Mouse (Mus musculus) forebrain, embryonic 16.5 days (tissue): Measurements from ENCODE around the gene Rasa2. TPM values are rescaled to one million over a fixed set of nuclear protein-coding genes. Genes with fewer than 3 reads are reported as not detected.
A peak's percentile ranks its signal among the peaks of the same experiment; 100 is the strongest.
"Not testable (repeated sequence)": the region's sequence is repeated elsewhere in the genome, so short reads cannot be mapped to it uniquely, and the experiment has no call there.

Experiments used
- ATAC-seq: fragments of 200-750 bp; cut with Nextera tagmentation; 2 replicates; pipeline ENCODE4 v1.8.0; 2017; ENCODE audit warnings: mild to moderate bottlenecking, moderate library complexity
- H3K27ac ChIP-seq: fragments of 300-500 bp; sonication (generic); 2 replicates; pipeline ENCODE4 v1.5.1; 2014; ENCODE audit warnings: low read length, control low read depth
- H3K27me3 ChIP-seq: fragments of 300-500 bp; sonication (generic); replicated peaks from 2 replicates; pipeline ENCODE4 v1.6.1; 2014; ENCODE audit warnings: low read length; ENCODE audit not compliant: control insufficient read depth, insufficient read depth
- H3K36me3 ChIP-seq: fragments of 300-500 bp; sonication (generic); 2 replicates; pipeline ENCODE4 v1.6.1; 2014; ENCODE audit not compliant: control insufficient read depth, insufficient read depth
- H3K4me1 ChIP-seq: fragments of 300-500 bp; sonication (generic); replicated peaks from 2 replicates; pipeline ENCODE4 v1.6.1; 2014; ENCODE audit warnings: low read length; ENCODE audit not compliant: control insufficient read depth, insufficient read depth
- H3K4me2 ChIP-seq: fragments of 300-500 bp; sonication (generic); 2 replicates; pipeline ENCODE4 v1.6.1; 2014; ENCODE audit warnings: mild to moderate bottlenecking, low read length, control low read depth
- H3K4me3 ChIP-seq: fragments of 300-500 bp; sonication (generic); replicated peaks from 2 replicates; pipeline ENCODE4 v1.5.1; 2014; ENCODE audit warnings: mild to moderate bottlenecking, low read length, control low read depth
- H3K9ac ChIP-seq: fragments of 300-500 bp; sonication (generic); replicated peaks from 2 replicates; pipeline ENCODE4 v1.6.1; 2014; ENCODE audit warnings: low read depth, low read length, control low read depth
- H3K9me3 ChIP-seq: fragments of 300-500 bp; sonication (generic); 2 replicates; pipeline ENCODE4 v1.6.1; 2016; ENCODE audit warnings: low read length; ENCODE audit not compliant: control insufficient read depth
- WGBS: fragments of 180-500 bp; shearing (Covaris S2); extraction: QIAGEN DNeasy Blood & Tissue Kit; methylation state at CpG from one replicate; pipeline ENCODE4 v1.1.7; 2014; 5-methylcytosine and 5-hydroxymethylcytosine counted together
- polyA plus RNA-seq: library from polyadenylated mRNA; unstranded; fragments of >200 nt; fragmentation: Nextera tagmentation; extraction: Ambion mirVana; gene quantifications from 2 replicates; pipeline ENCODE4 v1.2.1, GENCODE M21; 2015

Gene Rasa2
- polyA plus RNA-seq, 1 experiment from 2014 or later, result 22.8 TPM

GRCm38 (mm10) chr9:96543643-96544640, 87.5 kb downstream of the Rasa2 start:
- peak overlapping the region; percentile 24 for H3K4me3 ChIP-seq
- WGBS, result 31% methylated on average over 27 of the region's 27 CpGs
- no peak overlapping the region for H3K27ac ChIP-seq
- peak overlapping the region; percentile 37; the same call in 1 of the 2 replicates for H3K9ac ChIP-seq
- H3K27me3 ChIP-seq, result no peaks in the 10 kb centered on the region
- H3K9me3 ChIP-seq, result no peaks in the 10 kb centered on the region
- no peaks in the 10 kb centered on the region for H3K4me1 ChIP-seq
- 0 out of 2 replicates have a peak, but pooled peaks cover 6% of the 10 kb centered on the region for H3K36me3 ChIP-seq
- ATAC-seq, result peak; percentile 91
- H3K4me2 ChIP-seq, result peak overlapping the region; percentile 47

- H3K9ac ChIP-seq, result no peak overlapping the region
- ATAC-seq, result no peak
- H3K4me1 ChIP-seq, result peaks cover 13% of the 10 kb centered on the region
- no peaks in the 10 kb centered on the region for H3K9me3 ChIP-seq
- H3K4me3 ChIP-seq, result no peak overlapping the region
- H3K36me3 ChIP-seq, result no peaks in the 10 kb centered on the region
- no peak overlapping the region for H3K4me2 ChIP-seq
- no peak overlapping the region for H3K27ac ChIP-seq
- WGBS, result 65% methylated on average over 10 of the region's 10 CpGs
- no peaks in the 10 kb centered on the region for H3K27me3 ChIP-seq
These were observed 92.5 kb downstream of the Rasa2 start for GRCm38 (mm10) chr9:96538916-96539315.

- H3K9me3 ChIP-seq, result no peaks in the 10 kb centered on the region
- WGBS, result 91% methylated on average over 6 of the region's 6 CpGs
- ATAC-seq, result peak; percentile 26; the same call in 1 of the 2 replicates
- no peak overlapping the region for H3K27ac ChIP-seq
- H3K27me3 ChIP-seq, result no peaks in the 10 kb centered on the region
- no peak overlapping the region for H3K4me3 ChIP-seq
- no peak overlapping the region for H3K4me2 ChIP-seq
- no peak overlapping the region for H3K9ac ChIP-seq
- H3K36me3 ChIP-seq, result no peaks in the 10 kb centered on the region
- H3K4me1 ChIP-seq, result peaks cover 13% of the 10 kb centered on the region
These were observed 93.8 kb downstream of the Rasa2 start for GRCm38 (mm10) chr9:96537615-96537919.

GRCm38 (mm10) chr9:96536895-96537614, 94.4 kb downstream of the Rasa2 start:
- H3K36me3 ChIP-seq, result no peaks in the 10 kb centered on the region
- ATAC-seq, result peak; percentile 80
- no peaks in the 10 kb centered on the region for H3K27me3 ChIP-seq
- H3K4me1 ChIP-seq, result peaks cover 13% of the 10 kb centered on the region
- no peaks in the 10 kb centered on the region for H3K9me3 ChIP-seq
- H3K4me2 ChIP-seq, result peak overlapping the region; percentile 52
- H3K27ac ChIP-seq, result no peak overlapping the region
- peak overlapping the region; percentile 48 for H3K9ac ChIP-seq
- peak overlapping the region; percentile 34 for H3K4me3 ChIP-seq
- WGBS, result 32% methylated on average over 37 of the region's 37 CpGs

GRCm38 (mm10) chr9:96536093-96536492, 95.3 kb downstream of the Rasa2 start:
- H3K27me3 ChIP-seq, ATAC-seq, H3K4me3 ChIP-seq, H3K36me3 ChIP-seq, H3K9ac ChIP-seq, H3K4me2 ChIP-seq, H3K9me3 ChIP-seq, H3K27ac ChIP-seq: not testable (repeated sequence)
- WGBS, result 94% methylated on average over 4 of the region's 4 CpGs
- H3K4me1 ChIP-seq, result peaks cover 13% of the 10 kb centered on the region

- ATAC-seq, result no peak
- peaks cover 13% of the 10 kb centered on the region for H3K4me1 ChIP-seq
- H3K27me3 ChIP-seq, result no peaks in the 10 kb centered on the region
- H3K4me2 ChIP-seq, result no peak overlapping the region
- no peak overlapping the region for H3K27ac ChIP-seq
- H3K36me3 ChIP-seq, result no peaks in the 10 kb centered on the region
- 69% methylated on average over 6 of the region's 6 CpGs for WGBS
- H3K9ac ChIP-seq, result no peak overlapping the region
- no peaks in the 10 kb centered on the region for H3K9me3 ChIP-seq
- H3K4me3 ChIP-seq, result no peak overlapping the region
These were observed 96.0 kb downstream of the Rasa2 start for GRCm38 (mm10) chr9:96535431-96535830.

GRCm38 (mm10) chr9:96534256-96534655, 97.2 kb downstream of the Rasa2 start:
- Histone ChIP-seq H3K4me3 (no peak overlapping the region), H3K36me3 (no peaks in the 10 kb centered on the region), H3K9me3 (no peaks in the 10 kb centered on the region), H3K9ac (no peak overlapping the region), H3K4me2 (no peak overlapping the region), H3K4me1 (peaks cover 18% of the 10 kb centered on the region), H3K27me3 (no peaks in the 10 kb centered on the region), H3K27ac (no peak overlapping the region)
- WGBS, result 92% methylated on average over 4 of the region's 4 CpGs
- no peak for ATAC-seq

GRCm38 (mm10) chr9:96533476-96533875, 97.9 kb downstream of the Rasa2 start:
- Histone ChIP-seq H3K4me2 (no peak overlapping the region), H3K27me3 (no peaks in the 10 kb centered on the region), H3K27ac (no peak overlapping the region), H3K4me3 (no peak overlapping the region), H3K9me3 (no peaks in the 10 kb centered on the region), H3K4me1 (peaks cover 18% of the 10 kb centered on the region), H3K9ac (no peak overlapping the region), H3K36me3 (no peaks in the 10 kb centered on the region)
- no peak for ATAC-seq
- WGBS, result 91% methylated on average over 6 of the region's 6 CpGs

- 85% methylated on average over 4 of the region's 4 CpGs for WGBS
- Histone ChIP-seq H3K27ac (no peak overlapping the region), H3K4me1 (peaks cover 18% of the 10 kb centered on the region), H3K4me3 (no peak overlapping the region), H3K4me2 (no peak overlapping the region), H3K36me3 (no peaks in the 10 kb centered on the region), H3K9ac (no peak overlapping the region), H3K27me3 (no peaks in the 10 kb centered on the region), H3K9me3 (no peaks in the 10 kb centered on the region)
- no peak for ATAC-seq
These were observed 98.9 kb downstream of the Rasa2 start for GRCm38 (mm10) chr9:96532531-96532930.
